Mouse (Mus musculus): ENCODE data around the gene Lim2. TPM values are rescaled to one million over a fixed set of nuclear protein-coding genes. Genes with fewer than 3 reads are reported as not detected.

Lim2 gene
- polyA plus RNA-seq, 1 experiment from 2014 or later, result 0.60 TPM

- H3K4me1 ChIP-seq (replicated peaks; ENCODE audit: control insufficient read depth, insufficient read depth, low read length), result no peaks in the 10 kb centered on the region
- DNase-seq (ENCODE audit: low spot score) (no peak), ATAC-seq (replicated peaks; ENCODE audit: low FRiP score, low TSS enrichment, low read depth) (no peak)
- 0 out of 2 replicates have a peak, but pooled peaks cover 2% of the 10 kb centered on the region for H3K9me3 ChIP-seq (ENCODE audit: control insufficient read depth, low read length)
- H3K36me3 ChIP-seq (ENCODE audit: control insufficient read depth, insufficient read depth, low read length), result no peaks in the 10 kb centered on the region
- no peak overlapping the region for H3K4me2 ChIP-seq (ENCODE audit: low read length)
- H3K9ac ChIP-seq (ENCODE audit: low read length), result no peak overlapping the region
- 86% methylated on average over 10 of the region's 10 CpGs for WGBS
- H3K27me3 ChIP-seq (replicated peaks; ENCODE audit: control insufficient read depth, insufficient read depth, low read length), result no peaks in the 10 kb centered on the region
- no peak overlapping the region for H3K27ac ChIP-seq (ENCODE audit: low read depth)
- H3K4me3 ChIP-seq (ENCODE audit: low read depth, low read length), result no peak overlapping the region
Measured at GRCm38 (mm10) chr7:43417298-43417697, 10.2 kb upstream of the Lim2 start.

DNA sequence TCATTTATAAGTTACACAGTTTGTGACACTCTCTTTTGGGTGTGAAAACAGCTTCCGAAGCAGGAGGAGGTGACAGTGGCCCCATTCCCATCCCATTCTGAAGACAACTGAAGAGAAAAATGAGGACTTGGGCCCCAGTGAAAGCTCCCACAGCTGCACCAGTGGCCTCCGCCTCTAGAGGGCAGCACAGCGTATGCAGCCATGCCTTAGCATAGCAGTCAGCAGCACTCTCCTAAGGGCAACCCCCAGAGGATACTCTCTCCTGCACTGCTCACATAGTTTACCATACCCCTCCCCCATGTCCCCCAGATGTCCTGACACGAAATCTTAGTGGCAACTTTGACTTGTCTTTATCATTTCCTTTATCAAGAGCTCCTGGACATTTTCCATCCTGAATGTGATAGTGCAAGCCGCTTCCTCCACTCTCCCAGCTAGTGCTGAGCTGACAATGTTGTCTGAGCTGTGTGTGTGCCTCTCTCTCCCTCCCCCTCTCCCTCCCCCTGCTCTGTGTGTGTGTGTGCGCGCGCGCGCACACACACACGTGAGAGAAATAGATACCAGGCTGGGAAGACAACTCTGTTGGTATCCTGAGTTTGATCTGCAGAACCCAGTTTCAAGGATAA lies 4.4 kb upstream of the Lim2 start:
- DNase-seq (ENCODE audit: low spot score) (peak; percentile 93), ATAC-seq (replicated peaks; ENCODE audit: low FRiP score, low TSS enrichment, low read depth) (peak; percentile 86)
- Histone ChIP-seq H3K4me3 (ENCODE audit: low read depth, low read length) (no peak overlapping the region), H3K27ac (ENCODE audit: low read depth) (no peak overlapping the region), H3K9ac (ENCODE audit: low read length) (no peak overlapping the region), H3K4me1 (replicated peaks; ENCODE audit: control insufficient read depth, insufficient read depth, low read length) (no peaks in the 10 kb centered on the region), H3K4me2 (ENCODE audit: low read length) (peak overlapping the region; percentile 25; the same call in 1 of the 2 replicates), H3K9me3 (ENCODE audit: control insufficient read depth, low read length) (no peaks in the 10 kb centered on the region), H3K27me3 (replicated peaks; ENCODE audit: control insufficient read depth, insufficient read depth, low read length) (no peaks in the 10 kb centered on the region), H3K36me3 (ENCODE audit: control insufficient read depth, insufficient read depth, low read length) (no peaks in the 10 kb centered on the region)
- WGBS, result 15% methylated on average over 11 of the region's 11 CpGs

DNA sequence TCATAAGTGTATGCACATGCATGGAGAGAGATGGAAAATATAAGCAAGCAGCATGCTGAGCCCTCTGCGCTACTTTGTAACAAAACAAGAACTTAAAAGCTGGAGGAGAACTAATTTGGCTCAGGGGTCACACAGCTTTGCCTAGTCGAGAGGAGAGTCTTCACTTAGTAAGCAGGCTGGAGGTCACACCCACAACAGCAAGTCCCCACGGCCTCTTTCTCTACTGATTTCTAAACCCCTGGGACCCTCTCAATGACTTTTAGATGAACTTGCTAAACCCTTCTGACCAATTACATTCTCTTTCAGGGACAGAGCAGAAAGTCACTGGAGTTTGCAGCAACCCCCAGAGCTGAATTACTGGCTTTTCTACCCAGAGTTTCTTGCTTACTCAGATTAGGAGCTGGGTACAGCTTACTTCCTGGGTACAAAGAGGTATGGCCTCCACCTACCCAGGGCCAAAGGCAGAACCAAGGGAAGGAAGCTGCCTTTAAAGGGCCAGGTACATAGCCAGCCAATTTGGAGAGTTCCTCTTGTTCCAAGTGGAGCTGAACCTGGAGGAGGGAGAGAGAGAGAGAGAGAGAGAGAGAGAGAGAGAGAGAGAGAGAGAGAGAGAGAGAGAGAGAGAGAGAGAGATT lies 3.4 kb upstream of the Lim2 start:
- Histone ChIP-seq H3K27me3 (replicated peaks; ENCODE audit: control insufficient read depth, insufficient read depth, low read length) (no peaks in the 10 kb centered on the region), H3K9me3 (ENCODE audit: control insufficient read depth, low read length) (no peaks in the 10 kb centered on the region), H3K4me3 (ENCODE audit: low read depth, low read length) (no peak overlapping the region), H3K27ac (ENCODE audit: low read depth) (no peak overlapping the region), H3K36me3 (ENCODE audit: control insufficient read depth, insufficient read depth, low read length) (no peaks in the 10 kb centered on the region), H3K4me1 (replicated peaks; ENCODE audit: control insufficient read depth, insufficient read depth, low read length) (no peaks in the 10 kb centered on the region), H3K4me2 (ENCODE audit: low read length) (no peak overlapping the region), H3K9ac (ENCODE audit: low read length) (no peak overlapping the region)
- DNase-seq (ENCODE audit: low spot score) (no peak), ATAC-seq (replicated peaks; ENCODE audit: low FRiP score, low TSS enrichment, low read depth) (no peak)
- 61% methylated on average over 3 of the region's 3 CpGs for WGBS

GRCm38 (mm10) chr7:43429500-43429899 lies 2.0 kb downstream of the Lim2 start:
- no peak overlapping the region for H3K27ac ChIP-seq (ENCODE audit: low read depth)
- 43% methylated on average over 4 of the region's 4 CpGs for WGBS
- H3K9ac ChIP-seq (ENCODE audit: low read length), result no peak overlapping the region
- no peak overlapping the region for H3K4me2 ChIP-seq (ENCODE audit: low read length)
- H3K4me3 ChIP-seq (ENCODE audit: low read depth, low read length), result no peak overlapping the region
- no peaks in the 10 kb centered on the region for H3K36me3 ChIP-seq (ENCODE audit: control insufficient read depth, insufficient read depth, low read length)
- DNase-seq (ENCODE audit: low spot score) (no peak), ATAC-seq (replicated peaks; ENCODE audit: low FRiP score, low TSS enrichment, low read depth) (peak; percentile 41; the same call in 1 of the 2 replicates)
- H3K27me3 ChIP-seq (replicated peaks; ENCODE audit: control insufficient read depth, insufficient read depth, low read length), result no peaks in the 10 kb centered on the region
- H3K4me1 ChIP-seq (replicated peaks; ENCODE audit: control insufficient read depth, insufficient read depth, low read length), result no peaks in the 10 kb centered on the region
- H3K9me3 ChIP-seq (ENCODE audit: control insufficient read depth, low read length), result no peaks in the 10 kb centered on the region

GRCm38 (mm10) chr7:43432891-43433290 lies 5.4 kb downstream of the Lim2 start:
- H3K9me3 ChIP-seq (ENCODE audit: control insufficient read depth, low read length), result no peaks in the 10 kb centered on the region
- DNase-seq (ENCODE audit: low spot score) (no peak), ATAC-seq (replicated peaks; ENCODE audit: low FRiP score, low TSS enrichment, low read depth) (no peak)
- H3K4me2 ChIP-seq (ENCODE audit: low read length), result no peak overlapping the region
- H3K27ac ChIP-seq (ENCODE audit: low read depth), result no peak overlapping the region
- no peaks in the 10 kb centered on the region for H3K27me3 ChIP-seq (replicated peaks; ENCODE audit: control insufficient read depth, insufficient read depth, low read length)
- H3K4me3 ChIP-seq (ENCODE audit: low read depth, low read length), result no peak overlapping the region
- 73% methylated on average over 4 of the region's 4 CpGs for WGBS
- no peaks in the 10 kb centered on the region for H3K36me3 ChIP-seq (ENCODE audit: control insufficient read depth, insufficient read depth, low read length)
- H3K4me1 ChIP-seq (replicated peaks; ENCODE audit: control insufficient read depth, insufficient read depth, low read length), result no peaks in the 10 kb centered on the region
- no peak overlapping the region for H3K9ac ChIP-seq (ENCODE audit: low read length)

DNA sequence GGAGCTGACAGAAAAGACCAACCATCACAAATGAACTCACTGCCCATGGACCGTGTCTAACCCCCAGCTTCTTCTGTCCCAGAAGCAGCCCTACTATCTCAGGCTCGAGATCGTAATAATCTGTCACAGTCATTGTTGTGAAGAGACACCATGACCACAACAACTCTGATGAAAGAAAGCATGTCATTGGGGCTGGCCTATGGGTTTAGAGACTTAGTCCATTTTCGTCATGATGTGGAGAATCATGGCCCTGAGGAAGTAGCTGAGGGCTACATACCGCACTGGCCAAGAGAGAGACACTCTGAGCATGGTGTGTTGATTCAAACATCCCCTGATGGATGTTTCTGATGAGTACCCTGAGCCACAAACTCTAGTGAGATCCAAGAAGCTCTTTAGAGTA lies 7.2 kb downstream of the Lim2 start:
- H3K4me1 ChIP-seq (replicated peaks; ENCODE audit: control insufficient read depth, insufficient read depth, low read length), result no peaks in the 10 kb centered on the region
- no peak overlapping the region for H3K4me3 ChIP-seq (ENCODE audit: low read depth, low read length)
- H3K9me3 ChIP-seq (ENCODE audit: control insufficient read depth, low read length), result no peaks in the 10 kb centered on the region
- H3K4me2 ChIP-seq (ENCODE audit: low read length), result no peak overlapping the region
- no peak overlapping the region for H3K9ac ChIP-seq (ENCODE audit: low read length)
- no peaks in the 10 kb centered on the region for H3K27me3 ChIP-seq (replicated peaks; ENCODE audit: control insufficient read depth, insufficient read depth, low read length)
- ATAC-seq (replicated peaks; ENCODE audit: low FRiP score, low TSS enrichment, low read depth) (no peak), DNase-seq (ENCODE audit: low spot score) (no peak)
- H3K27ac ChIP-seq (ENCODE audit: low read depth), result no peak overlapping the region
- WGBS, result 87% methylated on average over 5 of the region's 5 CpGs
- no peaks in the 10 kb centered on the region for H3K36me3 ChIP-seq (ENCODE audit: control insufficient read depth, insufficient read depth, low read length)

- Histone ChIP-seq H3K9me3 (ENCODE audit: control insufficient read depth, low read length) (no peaks in the 10 kb centered on the region), H3K9ac (ENCODE audit: low read length) (no peak within 1 kb of the TSS), H3K4me1 (replicated peaks; ENCODE audit: control insufficient read depth, insufficient read depth, low read length) (no peaks in the 10 kb centered on the region), H3K4me3 (ENCODE audit: low read depth, low read length) (no peak within 1 kb of the TSS), H3K36me3 (ENCODE audit: control insufficient read depth, insufficient read depth, low read length) (no peaks in the 10 kb centered on the region), H3K4me2 (ENCODE audit: low read length) (no peak within 1 kb of the TSS), H3K27ac (ENCODE audit: low read depth) (no peak within 1 kb of the TSS), H3K27me3 (replicated peaks; ENCODE audit: control insufficient read depth, insufficient read depth, low read length) (no peaks in the 10 kb centered on the region)
- WGBS, result 73% methylated on average over 10 of the region's 10 CpGs
- DNase-seq (ENCODE audit: low spot score), result no peak
- ATAC-seq (replicated peaks; ENCODE audit: low FRiP score, low TSS enrichment, low read depth), result no peak
Measured at GRCm38 (mm10) chr7:43436341-43437255, 9.1 kb downstream of the Lim2 start, which contains the start of gene Nkg7. Nkg7 (plus strand) TSS chr7:43437073.

DNA sequence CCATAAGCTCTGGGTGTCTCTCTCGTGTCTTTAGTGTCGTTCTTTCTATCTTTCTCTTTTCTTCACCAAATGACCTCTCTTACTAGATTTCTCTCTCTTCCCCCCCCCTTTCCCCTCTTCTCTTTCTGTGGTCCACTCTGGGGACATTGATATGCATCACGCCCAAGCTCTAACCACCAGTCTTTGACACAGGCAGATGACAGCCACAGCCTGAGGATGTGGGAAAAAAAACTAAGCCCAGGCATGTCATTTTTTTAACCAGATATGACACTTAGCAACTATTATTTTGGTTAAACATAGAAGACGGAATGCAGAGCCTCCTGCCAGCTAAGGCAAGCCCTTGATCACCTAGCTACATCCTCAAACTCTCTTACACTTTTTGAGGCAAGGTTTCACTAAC lies 11.1 kb downstream of the Lim2 start:
- no peak overlapping the region for H3K4me2 ChIP-seq (ENCODE audit: low read length)
- H3K4me3 ChIP-seq (ENCODE audit: low read depth, low read length), result no peak overlapping the region
- no peaks in the 10 kb centered on the region for H3K27me3 ChIP-seq (replicated peaks; ENCODE audit: control insufficient read depth, insufficient read depth, low read length)
- ATAC-seq (replicated peaks; ENCODE audit: low FRiP score, low TSS enrichment, low read depth) (no peak), DNase-seq (ENCODE audit: low spot score) (no peak)
- H3K9me3 ChIP-seq (ENCODE audit: control insufficient read depth, low read length), result no peaks in the 10 kb centered on the region
- H3K4me1 ChIP-seq (replicated peaks; ENCODE audit: control insufficient read depth, insufficient read depth, low read length), result peaks cover 3% of the 10 kb centered on the region; the same call in 1 of the 2 replicates
- H3K36me3 ChIP-seq (ENCODE audit: control insufficient read depth, insufficient read depth, low read length), result no peaks in the 10 kb centered on the region
- H3K27ac ChIP-seq (ENCODE audit: low read depth), result no peak overlapping the region
- H3K9ac ChIP-seq (ENCODE audit: low read length), result no peak overlapping the region
- WGBS, result 78% methylated on average over 4 of the region's 4 CpGs
